Mouse (Mus musculus): ENCODE data around the gene Cdk10.

DNA sequence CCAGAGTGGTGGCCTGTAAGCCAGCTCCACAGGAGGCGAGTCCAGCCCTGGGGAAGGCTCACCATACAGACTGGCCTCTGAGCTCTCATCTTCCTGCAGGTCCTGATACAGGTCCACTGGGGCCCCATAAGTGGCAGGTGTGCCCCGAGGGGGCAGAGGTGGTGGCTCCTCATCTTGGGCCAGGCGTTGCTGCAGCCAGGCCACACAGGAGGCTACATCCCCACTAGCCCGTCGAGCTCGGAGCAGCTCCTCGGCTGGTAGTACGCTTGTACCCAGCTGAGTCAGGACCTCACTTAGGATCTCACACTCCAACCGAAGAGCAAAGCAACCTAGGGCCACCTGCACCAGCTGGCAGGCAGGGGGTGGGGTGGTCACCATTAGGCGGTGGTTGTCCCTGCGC, 9.1 kb downstream of the Cdk10 start:
- TF ChIP-seq CTCF (conservative IDR thresholded peaks at IDR 0.05 in 1 of 2, IDR thresholded peaks at IDR 0.05 in 1 of 2; ENCODE audit: low read depth in 2 of 2, low read length in 2 of 2): no peak
- TF ChIP-seq JUN (IDR thresholded peaks at IDR 0.05; ENCODE audit: insufficient read depth, low read depth, low read length): no peak
- no peak for TF ChIP-seq TCF12 (IDR thresholded peaks at IDR 0.05; ENCODE audit: low read depth, low read length)
- TF ChIP-seq UBTF (IDR thresholded peaks at IDR 0.05; ENCODE audit: low read depth, low read length): no peak
- TF ChIP-seq NELFE (IDR thresholded peaks at IDR 0.05; ENCODE audit: low read depth, low read length): no peak
- no peak for TF ChIP-seq POLR2A (IDR thresholded peaks at IDR 0.05; ENCODE audit: low read depth, low read length)

Measured in CH12.LX (cell line).